Mouse (Mus musculus) heart, embryonic 14.5 days (tissue): ENCODE results near the gene Clmp. TPM values are rescaled to one million over a fixed set of nuclear protein-coding genes. Genes with fewer than 3 reads are reported as not detected.
"Not testable (repeated sequence)": the region's sequence is repeated elsewhere in the genome, so short reads cannot be mapped to it uniquely, and the experiment has no call there.

Source experiments
- ATAC-seq: fragments of 200-750 bp; cut with Nextera tagmentation; 2 replicates; pipeline ENCODE4 v1.8.0; 2017; ENCODE audit warnings: low read depth, moderate TSS enrichment; ENCODE audit not compliant: insufficient number of reproducible peaks, insufficient read depth, low FRiP score
- H3K27ac ChIP-seq, 2 experiments: fragments of 200-500 bp in 1 of 2; fragments of 300-500 bp in 1 of 2; sonication (generic) in 1 of 2; replicated peaks in 1 of 2; 2 replicates each; pipeline ENCODE4 v1.5.1; 2012 to 2014; ENCODE audit warnings: low read depth in 2 of 2, low read length in 2 of 2, control low read depth in 1 of 2, mild to moderate bottlenecking in 1 of 2, mixed read lengths in 1 of 2; ENCODE audit not compliant: control insufficient read depth in 1 of 2, insufficient read depth in 1 of 2
- H3K27me3 ChIP-seq: fragments of 300-500 bp; sonication (generic); 2 replicates; pipeline ENCODE4 v1.6.1; 2014; ENCODE audit warnings: mild to moderate bottlenecking, low read length, control low read depth; ENCODE audit not compliant: control insufficient read depth, insufficient read depth
- H3K36me3 ChIP-seq: fragments of 300-500 bp; sonication (generic); 2 replicates; pipeline ENCODE4 v1.6.1; 2014; ENCODE audit warnings: mild to moderate bottlenecking, control low read depth, low read length, mixed read lengths; ENCODE audit not compliant: control insufficient read depth, insufficient read depth
- H3K4me1 ChIP-seq, 2 experiments: fragments of 200-500 bp in 1 of 2; fragments of 300-500 bp in 1 of 2; sonication (generic) in 1 of 2; 2 replicates each; pipeline ENCODE4 v1.6.1; 2012 to 2014; ENCODE audit warnings: low read length in 2 of 2, control low read depth in 1 of 2, mixed read lengths in 1 of 2; ENCODE audit not compliant: control insufficient read depth in 2 of 2, insufficient read depth in 2 of 2
- H3K4me2 ChIP-seq: fragments of 300-500 bp; sonication (generic); 2 replicates; pipeline ENCODE4 v1.6.1; 2014; ENCODE audit warnings: mild to moderate bottlenecking, low read length
- H3K4me3 ChIP-seq, 2 experiments: fragments of 200-500 bp in 1 of 2; fragments of 300-500 bp in 1 of 2; sonication (generic) in 1 of 2; 2 replicates each; pipeline ENCODE4 v1.5.1; 2012 to 2014; ENCODE audit warnings: low read length in 2 of 2, mild to moderate bottlenecking in 2 of 2, control low read depth in 1 of 2, low read depth in 1 of 2, moderate library complexity in 1 of 2; ENCODE audit not compliant: control insufficient read depth in 1 of 2, insufficient read depth in 1 of 2
- H3K9ac ChIP-seq: fragments of 300-500 bp; sonication (generic); 2 replicates; pipeline ENCODE4 v1.6.1; 2014; ENCODE audit warnings: mild to moderate bottlenecking, low read length
- H3K9me3 ChIP-seq: fragments of 300-500 bp; sonication (generic); 2 replicates; pipeline ENCODE4 v1.6.1; 2016; ENCODE audit warnings: low read length, control low read depth; ENCODE audit not compliant: control insufficient read depth
- whole genome bisulfite sequencing: fragments of 180-500 bp; shearing (Covaris S2); extraction: QIAGEN DNeasy Blood & Tissue Kit; methylation state at CpG from one replicate; pipeline ENCODE4 v1.1.7; 2014; 5-methylcytosine and 5-hydroxymethylcytosine counted together
- polyA plus RNA-seq: library from polyadenylated mRNA; unstranded; fragments of >200 nt; fragmentation: Nextera tagmentation; extraction: Ambion mirVana; gene quantifications from 2 replicates; pipeline ENCODE4 v1.2.1, GENCODE M21; 2014

The Clmp gene
- polyA plus RNA-seq, 1 experiment from 2014 or later: 13.4 TPM

DNA sequence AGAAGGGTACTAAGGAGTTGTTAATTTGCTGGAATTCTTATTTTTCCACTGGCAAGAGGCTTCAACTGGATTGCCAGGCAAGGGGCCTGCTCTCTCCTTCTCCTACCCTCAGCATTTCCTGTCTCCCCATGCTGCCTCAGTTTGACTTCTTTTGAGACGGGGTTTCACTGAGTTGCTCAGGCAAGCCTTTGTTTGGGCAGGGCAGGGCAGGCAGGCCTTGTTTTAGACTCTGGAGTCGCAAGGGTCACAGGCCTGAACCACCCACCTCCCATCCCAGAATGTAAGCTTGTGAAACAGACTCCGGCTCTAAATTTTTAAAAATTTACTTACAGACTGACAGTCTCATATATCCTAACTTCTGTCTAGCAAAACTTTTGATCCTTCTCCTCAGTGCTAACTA is 113.3 kb downstream of the Clmp start:
- Histone ChIP-seq H3K27me3 (no peaks in the 10 kb centered on the region), H3K4me2 (peak overlapping the region; percentile 69), H3K36me3 (peaks cover 21% of the 10 kb centered on the region), H3K27ac (peak overlapping the region; percentile 79 to 98), H3K4me1 (peaks cover 13 to 26% of the 10 kb centered on the region in 2 experiments), H3K4me3 (no peak overlapping the region), H3K9me3 (no peaks in the 10 kb centered on the region), H3K9ac (peak overlapping the region; percentile 85)
- ATAC-seq: no peak
- WGBS: 77% methylated on average over 3 of the region's 3 CpGs

DNA sequence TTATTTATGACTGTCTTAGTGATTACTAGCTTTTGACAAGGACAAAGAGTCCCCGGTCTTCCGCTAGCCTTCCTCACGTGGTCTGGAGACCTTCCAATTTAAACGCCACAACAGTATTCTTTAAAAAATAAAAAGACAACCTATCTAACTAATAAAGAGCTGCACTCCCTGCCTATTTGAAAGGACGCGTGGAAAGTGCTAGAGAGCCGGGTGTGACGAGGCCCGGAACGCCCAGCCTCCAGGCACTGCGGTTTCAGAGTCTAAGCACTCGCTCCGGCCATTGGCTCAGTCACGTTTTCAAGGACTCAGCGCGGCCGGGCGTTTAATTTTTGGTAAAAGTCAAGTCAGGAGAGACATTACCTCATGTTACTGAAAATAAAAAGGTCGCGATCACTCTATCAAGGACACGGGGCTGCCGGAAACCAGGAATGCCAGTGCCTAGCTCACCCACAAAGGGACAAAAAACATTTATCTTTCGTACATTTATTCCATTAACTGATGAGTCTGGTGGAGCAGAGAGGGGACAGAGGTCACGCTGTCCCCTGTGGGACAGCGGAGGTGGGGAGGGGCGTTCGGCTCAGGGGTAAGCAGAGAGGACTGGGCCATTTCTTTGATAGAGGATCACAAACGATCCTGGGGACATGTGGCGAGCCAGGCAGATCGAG is 114.2 kb downstream of the Clmp start:
- Histone ChIP-seq H3K9me3 (no peaks in the 10 kb centered on the region), H3K27me3 (no peaks in the 10 kb centered on the region), H3K9ac (peak overlapping the region; percentile 85), H3K36me3 (peaks cover 29% of the 10 kb centered on the region), H3K4me3 (peak overlapping the region; percentile 46 to 72), H3K4me1 (peaks cover 11 to 28% of the 10 kb centered on the region in 2 experiments), H3K27ac (peak overlapping the region; percentile 98 to 100), H3K4me2 (peak overlapping the region; percentile 69)
- 1% methylated on average over 30 of the region's 30 CpGs for WGBS
- no peak; the same call in none of the 2 replicates for ATAC-seq

DNA sequence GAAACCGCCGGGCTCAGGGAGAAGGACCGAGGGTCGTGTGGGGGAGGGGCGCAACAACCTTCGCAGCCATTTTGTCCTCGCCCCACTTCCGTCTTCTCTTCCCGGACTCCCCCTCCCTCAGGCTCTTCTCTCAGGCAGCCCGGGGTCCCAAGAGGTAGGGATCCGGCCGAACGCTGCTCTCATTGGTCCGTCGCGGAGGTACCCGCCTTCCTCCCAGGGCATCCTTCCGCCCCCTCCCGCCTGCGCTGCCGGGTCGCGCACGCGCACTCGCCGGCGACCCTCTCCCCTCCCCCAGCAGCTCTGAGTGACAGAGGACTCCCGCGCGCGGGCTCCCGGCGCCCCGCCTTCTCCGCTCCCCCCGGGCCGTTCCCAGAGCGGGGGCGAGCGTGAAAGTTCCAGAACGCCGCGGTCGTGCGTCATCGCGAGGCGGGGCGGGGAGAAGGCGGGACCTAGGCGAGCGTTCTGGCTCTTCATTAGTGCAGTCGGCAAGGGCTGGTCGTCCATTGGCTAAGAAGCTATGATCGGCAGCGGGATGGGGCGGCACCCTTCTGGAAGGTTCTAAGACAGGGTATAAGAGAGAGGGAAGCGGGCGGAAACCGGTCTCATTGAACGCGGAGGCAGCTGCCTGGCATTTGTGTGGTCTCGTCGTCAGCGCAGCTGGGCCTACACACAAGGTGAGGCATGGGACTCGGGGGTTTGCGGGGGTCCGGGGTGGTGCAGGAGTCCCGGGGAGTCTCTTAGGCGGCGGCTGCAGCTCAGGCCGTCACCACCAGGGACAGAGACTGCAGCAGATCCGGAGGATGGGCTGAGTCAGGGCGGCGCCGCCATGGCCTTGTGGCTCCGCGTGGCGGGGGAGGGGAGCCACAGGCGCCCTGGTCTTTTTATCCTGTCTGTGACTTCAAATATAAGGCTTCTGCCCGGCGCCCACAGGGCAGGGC is 115.2 kb downstream of the Clmp start, which contains the start of gene Hspa8:
Gene Hspa8, plus strand, starts transcription at position 310 of the 938 bp plus-strand sequence.
- peak within 1 kb of the TSS; percentile 98 to 100 for H3K27ac ChIP-seq
- under 1% methylated on average over 75 of the region's 83 CpGs for WGBS
- no peaks in the 10 kb centered on the region for H3K9me3 ChIP-seq
- ATAC-seq: peak; percentile 95
- H3K4me3 ChIP-seq: peak within 1 kb of the TSS; percentile 88 to 97
- no peaks in the 10 kb centered on the region for H3K27me3 ChIP-seq
- H3K36me3 ChIP-seq: peaks cover 39% of the 10 kb centered on the region
- H3K9ac ChIP-seq: peak within 1 kb of the TSS; percentile 99
- H3K4me2 ChIP-seq: peak within 1 kb of the TSS; percentile 79
- peaks cover 10 to 32% of the 10 kb centered on the region in 2 experiments for H3K4me1 ChIP-seq

DNA sequence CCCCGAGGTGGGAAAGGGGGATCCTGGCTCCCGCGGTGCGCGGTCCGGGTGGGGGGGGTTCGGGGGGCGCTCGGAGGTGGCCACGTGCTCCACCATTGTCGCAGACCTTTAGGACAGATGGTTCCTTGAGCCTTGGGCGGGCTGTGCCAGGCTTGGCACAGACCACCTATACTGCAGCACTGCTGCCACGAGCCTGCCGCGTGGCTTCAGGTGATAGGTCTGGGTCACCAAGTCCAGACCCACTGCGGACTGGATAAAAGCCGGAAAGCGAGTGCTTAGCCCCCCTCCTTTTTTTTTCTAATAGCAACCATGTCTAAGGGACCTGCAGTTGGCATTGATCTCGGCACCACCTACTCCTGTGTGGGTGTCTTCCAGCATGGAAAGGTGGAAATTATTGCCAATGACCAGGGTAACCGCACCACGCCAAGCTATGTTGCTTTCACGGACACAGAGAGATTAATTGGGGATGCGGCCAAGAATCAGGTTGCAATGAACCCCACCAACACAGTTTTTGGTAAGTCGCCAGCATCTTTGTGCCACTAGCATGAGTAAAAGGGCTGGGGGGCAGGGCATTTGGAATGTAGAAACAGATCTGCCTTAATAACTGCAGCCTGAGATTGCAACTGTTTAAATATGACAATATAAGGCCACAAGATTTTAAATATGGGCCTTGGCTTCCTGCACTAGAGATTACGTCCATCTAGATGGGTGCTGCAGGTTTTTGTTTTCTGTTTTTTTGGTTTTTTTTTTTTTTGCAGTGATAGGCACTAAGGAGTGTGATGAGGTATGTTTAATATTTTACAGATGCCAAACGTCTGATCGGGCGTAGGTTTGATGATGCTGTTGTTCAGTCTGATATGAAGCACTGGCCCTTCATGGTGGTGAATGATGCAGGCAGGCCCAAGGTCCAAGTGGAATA is 116.1 kb downstream of the Clmp start:
- peaks cover 48% of the 10 kb centered on the region for H3K36me3 ChIP-seq
- not testable (repeated sequence) for H3K9me3 ChIP-seq, ATAC-seq, H3K27me3 ChIP-seq
- peak overlapping the region; percentile 88 to 97 for H3K4me3 ChIP-seq
- peak overlapping the region; percentile 79 for H3K4me2 ChIP-seq
- peak overlapping the region; percentile 99 for H3K9ac ChIP-seq
- H3K27ac ChIP-seq: peak overlapping the region; percentile 83 to 91
- H3K4me1 ChIP-seq: peaks cover 12 to 33% of the 10 kb centered on the region in 2 experiments
- under 1% methylated on average over 28 of the region's 28 CpGs for WGBS

DNA sequence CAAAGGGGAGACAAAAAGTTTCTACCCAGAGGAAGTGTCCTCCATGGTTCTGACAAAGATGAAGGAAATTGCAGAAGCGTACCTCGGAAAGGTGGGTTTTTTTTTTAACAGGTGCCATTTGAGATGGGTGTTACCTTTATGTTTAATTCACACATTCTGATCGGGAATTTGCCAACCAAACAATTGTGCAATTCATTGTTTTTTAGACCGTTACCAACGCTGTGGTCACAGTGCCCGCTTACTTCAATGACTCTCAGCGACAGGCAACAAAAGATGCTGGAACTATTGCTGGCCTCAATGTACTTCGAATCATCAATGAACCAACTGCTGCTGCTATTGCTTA is 116.7 kb downstream of the Clmp start:
- not testable (repeated sequence) for H3K27me3 ChIP-seq, H3K9me3 ChIP-seq, ATAC-seq, H3K27ac ChIP-seq
- peak overlapping the region; percentile 99 for H3K9ac ChIP-seq
- peaks cover 13 to 39% of the 10 kb centered on the region in 2 experiments for H3K4me1 ChIP-seq
- WGBS: 7% methylated on average over 8 of the region's 8 CpGs
- H3K4me3 ChIP-seq: peak overlapping the region; percentile 88 to 97
- H3K4me2 ChIP-seq: peak overlapping the region; percentile 79
- H3K36me3 ChIP-seq: peaks cover 53% of the 10 kb centered on the region

DNA sequence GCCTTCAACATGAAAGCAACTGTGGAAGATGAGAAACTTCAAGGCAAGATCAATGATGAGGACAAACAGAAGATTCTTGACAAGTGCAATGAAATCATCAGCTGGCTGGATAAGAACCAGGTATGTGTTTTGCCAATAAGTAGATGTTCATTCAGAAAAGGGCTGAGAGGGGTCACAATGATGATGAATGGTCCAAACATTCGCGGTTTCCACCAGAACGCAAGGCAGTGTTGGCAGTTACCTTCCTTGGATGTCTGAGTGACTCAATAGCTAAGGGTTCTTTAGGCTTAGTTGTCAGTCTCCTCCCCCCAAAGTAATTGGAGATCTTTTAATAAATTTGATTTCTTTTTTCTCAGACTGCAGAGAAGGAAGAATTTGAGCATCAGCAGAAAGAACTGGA is 118.8 kb downstream of the Clmp start:
- not testable (repeated sequence) for H3K27me3 ChIP-seq, ATAC-seq, H3K9me3 ChIP-seq, H3K4me3 ChIP-seq, H3K27ac ChIP-seq, H3K9ac ChIP-seq
- Histone ChIP-seq H3K4me2 (peak overlapping the region; percentile 62; the same call in 1 of the 2 replicates), H3K36me3 (peaks cover 53% of the 10 kb centered on the region), H3K4me1 (peaks cover 7 to 29% of the 10 kb centered on the region in 2 experiments)
- WGBS: 70% methylated on average over 3 of the region's 3 CpGs

DNA sequence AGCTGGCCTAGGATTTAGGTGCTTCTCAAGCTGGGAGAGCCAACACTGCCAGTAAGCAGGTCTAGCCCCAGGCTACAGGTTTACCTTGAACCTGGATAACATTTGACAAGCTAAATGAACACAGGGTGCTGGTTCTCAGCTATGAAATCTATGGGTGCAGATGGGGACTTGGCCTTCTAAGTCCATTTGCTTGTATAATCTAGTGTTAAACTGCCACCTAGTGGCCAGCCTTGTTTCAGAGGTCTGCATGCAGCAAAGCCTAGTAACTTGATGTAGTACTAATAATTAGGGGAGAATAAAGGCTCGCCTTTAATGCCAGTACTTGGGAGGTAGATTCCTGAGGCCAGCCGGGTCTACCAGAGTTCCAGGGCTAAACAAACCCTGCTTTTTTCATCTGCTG is 119.5 kb downstream of the Clmp start:
- 38% methylated on average over 2 of the region's 2 CpGs for WGBS
- peak overlapping the region; percentile 27; the same call in 1 of the 2 replicates for H3K4me2 ChIP-seq
- no peak overlapping the region for H3K27ac ChIP-seq
- no peak overlapping the region for H3K9ac ChIP-seq
- no peak for ATAC-seq
- H3K4me1 ChIP-seq: peaks cover 7 to 29% of the 10 kb centered on the region in 2 experiments
- H3K36me3 ChIP-seq: peaks cover 53% of the 10 kb centered on the region
- no peaks in the 10 kb centered on the region for H3K27me3 ChIP-seq
- H3K4me3 ChIP-seq: no peak overlapping the region
- no peaks in the 10 kb centered on the region for H3K9me3 ChIP-seq
